Comparison of ENCODE assay signal across 8 mouse cellular contexts in the genomic region with DNA sequence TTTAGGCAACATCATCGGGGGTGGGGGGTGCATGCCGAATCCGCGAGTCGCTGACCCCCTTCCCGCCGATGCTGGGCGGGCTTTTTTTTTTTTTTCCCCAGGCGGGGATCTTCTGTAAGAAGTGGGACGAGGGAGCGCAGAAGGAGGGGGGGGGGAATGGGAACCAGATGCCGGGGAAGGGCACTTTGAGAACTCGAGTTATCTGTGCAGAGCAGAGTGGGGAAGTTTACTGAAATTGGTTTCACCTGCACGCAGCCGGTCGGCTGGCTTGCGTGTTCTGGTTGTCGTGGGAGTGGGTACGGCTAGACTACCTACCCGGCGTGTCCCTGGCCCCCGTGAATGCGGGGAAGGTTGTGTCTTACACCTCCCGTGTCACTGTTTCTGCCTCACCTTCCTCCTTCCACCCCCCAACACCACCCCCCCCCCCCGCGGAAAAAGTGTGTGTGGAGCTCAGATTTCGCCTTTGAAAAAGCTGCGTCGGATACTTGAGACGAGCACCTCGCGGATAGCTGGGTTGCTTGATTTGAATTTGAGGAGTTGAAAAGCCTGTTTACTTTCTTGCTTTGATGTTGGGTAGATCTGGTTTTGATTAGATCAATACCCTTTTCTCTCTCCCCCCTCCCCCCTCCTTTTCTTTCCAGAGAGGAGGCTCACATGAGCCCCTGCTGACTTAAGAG. TPM values are rescaled to one million over a fixed set of nuclear protein-coding genes. Genes with fewer than 3 reads are reported as not detected.
DNase-seq lines count a peak whose midpoint lies in the region; ATAC-seq and TF ChIP-seq lines count a peak whose summit lies in the region.

No protein-coding gene starts in this region.

- ATAC-seq in CD4-positive, CD25-positive, alpha-beta regulatory T cell, adult 4 months = no peak
- no peak for ATAC-seq in liver, embryonic 12.5 days

- H3K9me3 ChIP-seq in liver, embryonic 12.5 days (replicated peaks) = no peaks in the 10 kb centered on the region

- H3K9ac ChIP-seq in liver, embryonic 12.5 days = peak overlapping the region; percentile 17; the same call in 1 of the 2 replicates

- peaks cover 32% of the 10 kb centered on the region for H3K4me1 ChIP-seq in testis, adult 2 months (ENCODE audit: control insufficient read depth, insufficient read depth, low read length)
- peaks cover 33% of the 10 kb centered on the region; the same call in 1 of the 2 replicates for H3K4me1 ChIP-seq in liver, embryonic 12.5 days

- H3K27me3 ChIP-seq in testis, adult 2 months (ENCODE audit: control insufficient read depth, insufficient read depth, low read length) = no peaks in the 10 kb centered on the region
- peaks cover 80% of the 10 kb centered on the region for H3K27me3 ChIP-seq in liver, embryonic 12.5 days (replicated peaks)

- H3K4me3 ChIP-seq in testis, adult 2 months (ENCODE audit: control insufficient read depth, low read depth, low read length) = peak overlapping the region; percentile 76
- H3K4me3 ChIP-seq in liver, embryonic 12.5 days = peak overlapping the region; percentile 64

- no peaks in the 10 kb centered on the region for H3K36me3 ChIP-seq in testis, adult 2 months (ENCODE audit: control insufficient read depth, insufficient read depth, low read length)
- no peaks in the 10 kb centered on the region for H3K36me3 ChIP-seq in liver, embryonic 12.5 days

- no peak overlapping the region for H3K27ac ChIP-seq in testis, adult 2 months (ENCODE audit: control insufficient read depth, insufficient read depth, low read depth, low read length)
- H3K27ac ChIP-seq in liver, embryonic 12.5 days = no peak overlapping the region

- no peak for TF ChIP-seq POLR2A in testis, adult 2 months (IDR thresholded peaks at IDR 0.05; ENCODE audit: control insufficient read depth, low read depth, low read length)

- WGBS in liver, embryonic 12.5 days (ENCODE audit: insufficient replicate concordance) = 2% methylated on average over 32 of the region's 32 CpGs

- TF ChIP-seq CTCF in testis, adult 2 months (IDR thresholded peaks at IDR 0.05; ENCODE audit: control insufficient read depth, insufficient read depth, insufficient replicate concordance, low read depth, low read length) = no peak

- H3K4me2 ChIP-seq in liver, embryonic 12.5 days = peak overlapping the region; percentile 85

- DNase-seq in CD4-positive, CD25-positive, alpha-beta regulatory T cell, adult 2 months (ENCODE audit: low read depth, low spot score) = peak; percentile 45
- DNase-seq in testis, postnatal 14 days (ENCODE audit: low spot score) = no peak
- DNase-seq in testis, postnatal 10 days (ENCODE audit: low spot score) = peak; percentile 52
- DNase-seq in left cerebral cortex, adult 18-20 months (ENCODE audit: low spot score in 2 of 2) = no peak
- DNase-seq in cerebellum, postnatal 4 days (ENCODE audit: low spot score in 2 of 2) = no peak

RNA-seq across cellular contexts. Expression of a gene that starts 2.5 kb away (rescaled TPM):
- polyA plus RNA-seq in CD4-positive, CD25-positive, alpha-beta regulatory T cell, adult 4 months (2017; shearing (Covaris generic)) = 10 to 100 TPM in 1 of 2 experiments, 1 to 10 TPM in 1; 4.4 to 10.5 TPM
- 1.9 and 2.1 TPM in 2 replicates for polyA plus RNA-seq in testis, adult 2 months (2012; rRNA removed)
- 0.41 and 0.85 TPM in 2 replicates for polyA plus RNA-seq in liver, embryonic 12.5 days (2016; fragmentation: Nextera tagmentation; extraction: Ambion mirVana)
- total RNA-seq in left cerebral cortex, adult 18-20 months (2021) = 10 to 100 TPM; 35.0 to 35.3 TPM

Comparison
In these comparisons a context has a peak if more than half of its experiments do, and no peak if none do; other contexts are left out.
1. DNase-seq: peak in CD4-positive, CD25-positive, alpha-beta regulatory T cell, adult 2 months (single experiment) and testis, postnatal 10 days (single experiment); none in testis, postnatal 14 days (single experiment), left cerebral cortex, adult 18-20 months (0 of 2) and cerebellum, postnatal 4 days (0 of 2).